Mouse (Mus musculus): Measurements from ENCODE around the gene Gm4491.

The Gm4491 gene

DNA sequence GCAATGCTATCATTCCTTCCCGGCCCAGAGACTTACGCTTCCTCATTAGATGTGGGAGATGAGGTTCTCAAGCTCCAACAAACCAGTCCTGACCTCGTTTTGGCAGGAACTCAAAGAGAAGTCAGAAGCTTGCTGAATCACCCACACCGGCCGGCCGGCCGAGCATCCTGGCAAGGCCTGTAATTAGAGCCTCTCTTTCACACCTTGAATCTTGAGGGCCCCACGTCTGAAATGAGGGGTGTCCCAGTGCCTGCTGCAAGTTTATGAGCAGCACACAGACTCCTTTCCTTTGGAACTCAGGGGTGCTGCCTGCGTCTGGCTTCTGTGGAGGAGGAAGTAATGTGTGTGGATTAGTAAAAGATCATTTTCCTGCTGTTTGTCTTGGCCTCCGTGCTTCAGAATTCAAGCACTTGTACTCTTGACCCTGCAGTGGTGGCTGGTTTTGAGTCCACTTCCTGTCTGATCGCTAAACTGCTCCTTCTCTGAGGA is 31.5 kb downstream of the Gm4491 start:
- peak; percentile 33 for DNase-seq (ENCODE audit: low read depth, low spot score)

- no peak for DNase-seq (ENCODE audit: low read depth, low spot score)
These were observed 32.8 kb downstream of the Gm4491 start for GRCm38 (mm10) chr14:57082863-57083262.

DNA sequence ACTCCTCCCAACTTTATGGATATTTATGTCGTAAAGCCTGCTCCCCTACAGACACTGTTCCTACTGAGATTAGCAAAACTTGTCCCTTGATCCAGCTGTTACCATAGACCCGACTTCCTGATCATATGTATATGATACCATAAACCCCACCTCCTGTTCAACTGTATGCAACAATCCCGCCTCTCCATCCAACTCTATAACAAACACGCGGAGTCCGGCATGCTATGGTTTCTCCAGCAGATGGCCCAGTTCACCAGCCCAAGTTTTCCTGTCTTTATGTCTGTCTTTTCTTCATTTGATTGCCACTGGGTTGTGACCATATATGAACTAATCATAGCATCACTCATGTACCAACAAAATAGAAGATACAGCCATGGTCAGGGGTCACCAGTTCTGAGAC is 40.1 kb downstream of the Gm4491 start:
- DNase-seq (ENCODE audit: low read depth, low spot score), result no peak

- peak; percentile 71 for DNase-seq (ENCODE audit: low read depth, low spot score)
These were observed 45.8 kb downstream of the Gm4491 start for GRCm38 (mm10) chr14:57069906-57070305.

GRCm38 (mm10) chr14:57066053-57066452 is 49.6 kb downstream of the Gm4491 start:
- no peak for DNase-seq (ENCODE audit: low read depth, low spot score)

Data from 3T3-L1 (cell line).